Mouse (Mus musculus): Measurements from ENCODE around the gene Fads3. TPM values are rescaled to one million over a fixed set of nuclear protein-coding genes. Genes with fewer than 3 reads are reported as not detected.
A peak's percentile ranks its signal among the peaks of the same experiment; 100 is the strongest.

Gene Fads3
- total and polyA plus RNA-seq, 2 experiments, result 1.4 to 4.8 TPM

DNA sequence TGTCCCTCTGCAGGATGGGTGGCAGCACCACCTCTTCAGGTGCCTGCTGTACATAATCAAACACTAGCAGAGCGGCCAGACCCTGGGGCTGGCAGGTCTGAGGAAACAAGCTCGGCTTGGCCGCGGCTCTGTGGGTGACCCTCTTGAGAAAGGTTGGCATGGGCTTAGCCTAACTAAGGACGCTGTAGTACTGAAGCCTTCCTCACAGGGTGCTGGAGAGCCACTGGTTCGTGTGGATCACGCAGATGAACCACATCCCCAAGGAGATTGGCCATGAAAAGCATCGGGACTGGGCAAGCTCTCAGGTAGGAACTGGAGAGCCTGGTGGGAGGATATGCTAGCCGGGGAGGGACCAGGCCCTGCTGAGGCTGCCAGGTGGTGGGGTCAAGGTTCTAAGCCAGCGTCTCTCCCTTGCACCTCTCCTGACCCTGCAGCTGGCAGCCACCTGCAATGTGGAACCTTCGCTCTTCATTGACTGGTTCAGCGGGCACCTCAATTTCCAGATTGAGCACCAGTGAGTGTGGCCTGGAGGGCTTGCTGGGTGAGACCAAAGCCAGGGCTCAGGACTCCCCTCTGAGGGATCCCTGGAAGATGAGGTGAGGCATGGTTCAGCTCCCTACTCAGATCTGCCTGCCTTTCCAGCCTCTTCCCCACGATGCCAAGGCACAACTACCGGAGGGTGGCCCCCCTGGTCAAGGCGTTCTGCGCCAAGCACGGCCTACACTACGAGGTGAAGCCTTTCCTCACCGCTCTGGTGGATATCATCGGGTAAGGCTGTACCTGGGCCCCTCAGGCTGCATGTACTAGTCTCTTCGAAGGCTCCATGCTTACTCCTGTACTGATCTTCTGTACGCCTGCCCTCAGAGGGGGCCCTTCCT is 14.7 kb downstream of the Fads3 start:
- Histone ChIP-seq H3K27me3 (ENCODE audit: control insufficient read depth, insufficient read depth, low read length) (no peaks in the 10 kb centered on the region), H3K4me1 (ENCODE audit: control insufficient read depth, insufficient read depth, low read length) (peaks cover 36% of the 10 kb centered on the region), H3K36me3 (ENCODE audit: control insufficient read depth, insufficient read depth, low read length) (peaks cover 4% of the 10 kb centered on the region), H3K79me2 (ENCODE audit: control insufficient read depth, insufficient read depth, low read length) (no peaks in the 10 kb centered on the region), H3K4me3 (ENCODE audit: insufficient read depth, low read depth, low read length) (no peak overlapping the region), H3K9ac (ENCODE audit: low read depth, low read length) (peak overlapping the region; percentile 24), H3K27ac (replicated peaks; ENCODE audit: insufficient read depth, low read depth, low read length) (peak overlapping the region; percentile 48)
- TF ChIP-seq POLR2A (IDR thresholded peaks at IDR 0.05; ENCODE audit: extremely low read depth, insufficient read depth, low read length) (peak; percentile 5; the same call in 1 of the 2 replicates), CTCF (IDR thresholded peaks at IDR 0.05; ENCODE audit: low read depth, low read length) (peak; percentile 32; the same call in 1 of the 2 replicates)
- 40% methylated on average over 22 of the region's 22 CpGs for WGBS
- DNase-seq (ENCODE audit: extremely low read depth, low read depth, low spot score), result peak; percentile 87

GRCm38 (mm10) chr19:10056686-10057085 is 15.3 kb downstream of the Fads3 start:
- DNase-seq (ENCODE audit: extremely low read depth, low read depth, low spot score), result peak; percentile 48
- Histone ChIP-seq H3K27me3 (ENCODE audit: control insufficient read depth, insufficient read depth, low read length) (no peaks in the 10 kb centered on the region), H3K4me3 (ENCODE audit: insufficient read depth, low read depth, low read length) (no peak overlapping the region), H3K4me1 (ENCODE audit: control insufficient read depth, insufficient read depth, low read length) (peaks cover 42% of the 10 kb centered on the region), H3K36me3 (ENCODE audit: control insufficient read depth, insufficient read depth, low read length) (peaks cover 7% of the 10 kb centered on the region), H3K9ac (ENCODE audit: low read depth, low read length) (peak overlapping the region; percentile 24), H3K27ac (replicated peaks; ENCODE audit: insufficient read depth, low read depth, low read length) (peak overlapping the region; percentile 48), H3K79me2 (ENCODE audit: control insufficient read depth, insufficient read depth, low read length) (no peaks in the 10 kb centered on the region)
- 58% methylated on average over 3 of the region's 3 CpGs for WGBS
- no peak for TF ChIP-seq CTCF (IDR thresholded peaks at IDR 0.05; ENCODE audit: low read depth, low read length)
- TF ChIP-seq POLR2A (IDR thresholded peaks at IDR 0.05; ENCODE audit: extremely low read depth, insufficient read depth, low read length), result no peak

- Histone ChIP-seq H3K9ac (ENCODE audit: low read depth, low read length) (peak overlapping the region; percentile 40), H3K27me3 (ENCODE audit: control insufficient read depth, insufficient read depth, low read length) (no peaks in the 10 kb centered on the region), H3K4me3 (ENCODE audit: insufficient read depth, low read depth, low read length) (peak overlapping the region; percentile 4; the same call in 1 of the 2 replicates), H3K27ac (replicated peaks; ENCODE audit: insufficient read depth, low read depth, low read length) (peak overlapping the region; percentile 94), H3K36me3 (ENCODE audit: control insufficient read depth, insufficient read depth, low read length) (peaks cover 15% of the 10 kb centered on the region), H3K4me1 (ENCODE audit: control insufficient read depth, insufficient read depth, low read length) (peaks cover 51% of the 10 kb centered on the region), H3K79me2 (ENCODE audit: control insufficient read depth, insufficient read depth, low read length) (no peaks in the 10 kb centered on the region)
- no peak for TF ChIP-seq POLR2A (IDR thresholded peaks at IDR 0.05; ENCODE audit: extremely low read depth, insufficient read depth, low read length)
- peak; percentile 6; the same call in 1 of the 2 replicates for TF ChIP-seq CTCF (IDR thresholded peaks at IDR 0.05; ENCODE audit: low read depth, low read length)
- peak; percentile 95 for DNase-seq (ENCODE audit: extremely low read depth, low read depth, low spot score)
- WGBS, result 21% methylated on average over 11 of the region's 11 CpGs
These were observed 16.4 kb downstream of the Fads3 start for GRCm38 (mm10) chr19:10057486-10058351.

- H3K4me3 ChIP-seq (ENCODE audit: insufficient read depth, low read depth, low read length), result no peak overlapping the region
- H3K9ac ChIP-seq (ENCODE audit: low read depth, low read length), result peak overlapping the region; percentile 61
- WGBS, result 46% methylated on average over 1 of the region's 1 CpGs
- H3K36me3 ChIP-seq (ENCODE audit: control insufficient read depth, insufficient read depth, low read length), result peaks cover 20% of the 10 kb centered on the region
- peaks cover 56% of the 10 kb centered on the region for H3K4me1 ChIP-seq (ENCODE audit: control insufficient read depth, insufficient read depth, low read length)
- H3K27ac ChIP-seq (replicated peaks; ENCODE audit: insufficient read depth, low read depth, low read length), result peak overlapping the region; percentile 94
- TF ChIP-seq POLR2A (IDR thresholded peaks at IDR 0.05; ENCODE audit: extremely low read depth, insufficient read depth, low read length) (no peak), CTCF (IDR thresholded peaks at IDR 0.05; ENCODE audit: low read depth, low read length) (no peak)
- peak; percentile 72 for DNase-seq (ENCODE audit: extremely low read depth, low read depth, low spot score)
- no peaks in the 10 kb centered on the region for H3K79me2 ChIP-seq (ENCODE audit: control insufficient read depth, insufficient read depth, low read length)
- no peaks in the 10 kb centered on the region for H3K27me3 ChIP-seq (ENCODE audit: control insufficient read depth, insufficient read depth, low read length)
These were observed 17.0 kb downstream of the Fads3 start for GRCm38 (mm10) chr19:10058352-10058825.

DNA sequence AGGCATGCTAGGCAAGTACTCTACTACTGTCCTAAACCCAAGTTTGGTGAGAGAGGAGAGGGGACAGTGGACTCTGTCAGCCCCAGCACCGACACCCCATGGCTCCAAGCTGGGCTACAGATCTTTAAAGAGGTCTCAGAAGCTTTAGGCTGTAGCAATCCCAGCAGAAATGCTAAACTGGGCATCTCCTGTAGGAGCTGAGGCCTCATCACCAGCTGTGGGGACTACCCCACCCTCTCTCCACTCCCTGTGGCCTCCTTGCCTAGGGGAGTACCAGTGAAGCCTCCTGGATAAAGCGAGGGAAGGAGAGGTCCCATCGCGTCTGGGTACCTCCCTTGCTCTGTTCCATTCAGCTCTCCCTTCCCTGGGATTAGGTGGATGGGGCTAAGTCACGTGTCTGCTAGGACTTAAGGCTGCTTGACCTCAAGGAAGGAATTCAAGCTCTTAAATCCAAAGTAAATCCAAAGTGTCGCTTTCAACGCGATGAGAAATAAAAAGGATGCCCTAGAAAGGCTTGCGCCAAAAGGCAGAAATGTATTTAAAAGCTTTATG is 17.6 kb downstream of the Fads3 start:
- H3K27ac ChIP-seq (replicated peaks; ENCODE audit: insufficient read depth, low read depth, low read length), result peak overlapping the region; percentile 94
- TF ChIP-seq POLR2A (IDR thresholded peaks at IDR 0.05; ENCODE audit: extremely low read depth, insufficient read depth, low read length) (no peak), CTCF (IDR thresholded peaks at IDR 0.05; ENCODE audit: low read depth, low read length) (no peak)
- H3K4me1 ChIP-seq (ENCODE audit: control insufficient read depth, insufficient read depth, low read length), result peaks cover 61% of the 10 kb centered on the region
- whole genome bisulfite sequencing, result 50% methylated on average over 9 of the region's 9 CpGs
- H3K4me3 ChIP-seq (ENCODE audit: insufficient read depth, low read depth, low read length), result peak overlapping the region; percentile 6; the same call in 1 of the 2 replicates
- no peaks in the 10 kb centered on the region for H3K27me3 ChIP-seq (ENCODE audit: control insufficient read depth, insufficient read depth, low read length)
- no peaks in the 10 kb centered on the region for H3K79me2 ChIP-seq (ENCODE audit: control insufficient read depth, insufficient read depth, low read length)
- peaks cover 25% of the 10 kb centered on the region for H3K36me3 ChIP-seq (ENCODE audit: control insufficient read depth, insufficient read depth, low read length)
- H3K9ac ChIP-seq (ENCODE audit: low read depth, low read length), result peak overlapping the region; percentile 61
- DNase-seq (ENCODE audit: extremely low read depth, low read depth, low spot score), result peak; percentile 58

All from liver, adult 2 months (tissue).